In genomic region chr12:72257000-72257399, GRCm38 (mm10) we compare ENCODE assay signal across 24 mouse cellular contexts.
"Had no signal": no experiment of that assay in that cellular context is flagged by ENCODE, and none has a peak within 500 bp of the region (broad histone marks: within the 10 kb centered on the region; RNA-seq: fewer than 3 reads in every experiment).

No protein-coding gene starts in this region.

- H3K9me3 ChIP-seq: hindbrain, embryonic 15.5 days; kidney, embryonic 15.5 days; limb, embryonic 13.5 days; limb, embryonic 15.5 days; liver, embryonic 12.5 days had no signal

- ATAC-seq: forebrain, postnatal 0 days; intestine, embryonic 16.5 days; liver, embryonic 12.5 days had no signal

- H3K4me3 ChIP-seq: heart, adult 2 months; hindbrain, embryonic 15.5 days; kidney, embryonic 15.5 days; limb, embryonic 13.5 days; limb, embryonic 15.5 days; liver, embryonic 12.5 days had no signal

- H3K4me1 ChIP-seq: kidney, embryonic 15.5 days; limb, embryonic 15.5 days; liver, embryonic 12.5 days had no signal

- H3K4me2 ChIP-seq: heart, embryonic 11.5 days; hindbrain, embryonic 15.5 days; kidney, embryonic 15.5 days; limb, embryonic 13.5 days; limb, embryonic 15.5 days; liver, embryonic 12.5 days had no signal

- H3K27ac ChIP-seq: heart, adult 2 months; hindbrain, embryonic 15.5 days; kidney, embryonic 15.5 days; kidney, postnatal 0 days; limb, embryonic 13.5 days; limb, embryonic 15.5 days; liver, embryonic 12.5 days; liver, embryonic 14.5 days had no signal

- H3K27me3 ChIP-seq: hindbrain, embryonic 15.5 days; kidney, embryonic 15.5 days; limb, embryonic 13.5 days; limb, embryonic 15.5 days; liver, embryonic 12.5 days had no signal

- H3K9ac ChIP-seq: forebrain, postnatal 0 days; hindbrain, embryonic 15.5 days; kidney, embryonic 15.5 days; limb, embryonic 13.5 days; limb, embryonic 15.5 days; liver, embryonic 12.5 days; liver, embryonic 14.5 days had no signal

- H3K36me3 ChIP-seq: hindbrain, embryonic 15.5 days; kidney, embryonic 15.5 days; limb, embryonic 13.5 days; limb, embryonic 15.5 days; liver, embryonic 12.5 days had no signal

- DNase-seq: forebrain, postnatal 0 days; gastrocnemius, postnatal 14 days; gastrocnemius, postnatal 36 days; heart, adult 11 months; heart, adult 2 months; heart, postnatal 10 days; heart, postnatal 36 days; kidney, adult 11 months; kidney, adult 2 months; kidney, adult 9 months; kidney, postnatal 14 days; kidney, postnatal 36 days; layer of hippocampus, adult 9-11 months; layer of hippocampus, postnatal 36 days; left cerebral cortex, postnatal 4 days had no signal
